Mouse (Mus musculus): ENCODE results near the gene Tmem52b.

GRCm38 (mm10) chr6:129480089-129480958 is 32.0 kb upstream of the Tmem52b start:
- TF ChIP-seq CTCF (IDR thresholded peaks at IDR 0.05; ENCODE audit: extremely low read depth, insufficient read depth, insufficient read length, insufficient replicate concordance): no peak
- TF ChIP-seq POLR2A (IDR thresholded peaks at IDR 0.05; ENCODE audit: low read depth, low read length): no peak

Data from spleen, adult 2 months (tissue).